Mouse (Mus musculus) limb, embryonic 10.5 days (tissue): ENCODE measurements around the gene Slc9a9. TPM values are rescaled to one million over a fixed set of nuclear protein-coding genes. Genes with fewer than 3 reads are reported as not detected.

Experiments
- DNase-seq: peaks from one replicate; pipeline ENCODE4 v3.0.0-alpha.2; 2017; ENCODE audit warnings: low spot score
- H3K27ac ChIP-seq: fragments of 300-500 bp; sonication (generic); 2 replicates; pipeline ENCODE4 v1.5.1; 2016; ENCODE audit warnings: mild to moderate bottlenecking
- H3K27me3 ChIP-seq: fragments of 300-500 bp; sonication (generic); 2 replicates; pipeline ENCODE4 v1.6.1; 2016; ENCODE audit warnings: low read depth, mild to moderate bottlenecking; ENCODE audit not compliant: poor library complexity, severe bottlenecking
- H3K36me3 ChIP-seq: fragments of 300-500 bp; sonication (generic); 2 replicates; pipeline ENCODE4 v1.6.1; 2016; ENCODE audit warnings: mild to moderate bottlenecking, moderate library complexity
- H3K4me1 ChIP-seq: fragments of 300-500 bp; sonication (generic); 2 replicates; pipeline ENCODE4 v1.6.1; 2016
- H3K4me3 ChIP-seq: fragments of 300-500 bp; sonication (generic); 2 replicates; pipeline ENCODE4 v1.5.1; 2016; ENCODE audit warnings: mild to moderate bottlenecking, moderate library complexity
- H3K9me3 ChIP-seq: fragments of 300-500 bp; sonication (generic); replicated peaks from 2 replicates; pipeline ENCODE4 v1.6.1; 2016; ENCODE audit warnings: mild to moderate bottlenecking
- WGBS: fragments of 180-500 bp; shearing (Covaris S2); methylation state at CpG from one replicate; pipeline ENCODE4 v1.1.7; 2016; 5-methylcytosine and 5-hydroxymethylcytosine counted together
- polyA plus RNA-seq: library from polyadenylated mRNA; unstranded; fragments of >200 nt; fragmentation: Nextera tagmentation; extraction: Ambion mirVana; gene quantifications from 2 replicates; pipeline ENCODE4 v1.2.1, GENCODE M21; 2016

Slc9a9 gene
- polyA plus RNA-seq, 1 experiment from 2014 or later = 1.5 TPM

- H3K27me3 ChIP-seq = no peaks in the 10 kb centered on the region
- WGBS = 67% methylated on average over 2 of the region's 2 CpGs
- peaks cover 5% of the 10 kb centered on the region for H3K4me1 ChIP-seq
- H3K27ac ChIP-seq = no peak overlapping the region
- DNase-seq = no peak
- no peaks in the 10 kb centered on the region for H3K36me3 ChIP-seq
- H3K9me3 ChIP-seq = no peaks in the 10 kb centered on the region
- no peak overlapping the region for H3K4me3 ChIP-seq
Measured at GRCm38 (mm10) chr9:94955645-94956044, 285.9 kb downstream of the Slc9a9 start.

GRCm38 (mm10) chr9:94958382-94958781 is 288.7 kb downstream of the Slc9a9 start:
- Histone ChIP-seq H3K9me3 (no peaks in the 10 kb centered on the region), H3K4me3 (no peak overlapping the region), H3K4me1 (peaks cover 5% of the 10 kb centered on the region), H3K27me3 (no peaks in the 10 kb centered on the region), H3K27ac (no peak overlapping the region), H3K36me3 (no peaks in the 10 kb centered on the region)
- no peak for DNase-seq
- WGBS = 83% methylated on average over 2 of the region's 2 CpGs

- WGBS = 89% methylated on average over 5 of the region's 5 CpGs
- no peaks in the 10 kb centered on the region for H3K36me3 ChIP-seq
Measured at GRCm38 (mm10) chr9:94968596-94969120, 298.9 kb downstream of the Slc9a9 start.

GRCm38 (mm10) chr9:94969131-94969530 is 299.4 kb downstream of the Slc9a9 start:
- Histone ChIP-seq H3K27me3 (no peaks in the 10 kb centered on the region), H3K9me3 (no peaks in the 10 kb centered on the region), H3K36me3 (no peaks in the 10 kb centered on the region), H3K4me3 (no peak overlapping the region), H3K27ac (no peak overlapping the region), H3K4me1 (no peaks in the 10 kb centered on the region)
- no peak for DNase-seq
- 68% methylated on average over 1 of the region's 1 CpGs for WGBS

More at GRCm38 (mm10) chr9:94968596-94969120, 298.9 kb downstream of the Slc9a9 start:
- H3K4me3 ChIP-seq = no peak overlapping the region
- DNase-seq = no peak
- no peaks in the 10 kb centered on the region for H3K4me1 ChIP-seq
- no peak overlapping the region for H3K27ac ChIP-seq
- no peaks in the 10 kb centered on the region for H3K27me3 ChIP-seq
- no peaks in the 10 kb centered on the region for H3K9me3 ChIP-seq

GRCm38 (mm10) chr9:94972021-94972420 is 302.3 kb downstream of the Slc9a9 start:
- H3K36me3 ChIP-seq = no peaks in the 10 kb centered on the region
- no peaks in the 10 kb centered on the region for H3K27me3 ChIP-seq
- no peaks in the 10 kb centered on the region for H3K4me1 ChIP-seq
- DNase-seq = no peak
- no peak overlapping the region for H3K27ac ChIP-seq
- no peaks in the 10 kb centered on the region for H3K9me3 ChIP-seq
- WGBS = 68% methylated on average over 2 of the region's 2 CpGs
- no peak overlapping the region for H3K4me3 ChIP-seq

GRCm38 (mm10) chr9:94972693-94973092 is 303.0 kb downstream of the Slc9a9 start:
- H3K36me3 ChIP-seq = no peaks in the 10 kb centered on the region
- H3K9me3 ChIP-seq = no peaks in the 10 kb centered on the region
- no peak overlapping the region for H3K27ac ChIP-seq
- H3K27me3 ChIP-seq = no peaks in the 10 kb centered on the region
- H3K4me3 ChIP-seq = no peak overlapping the region
- H3K4me1 ChIP-seq = no peaks in the 10 kb centered on the region
- DNase-seq = no peak
- 90% methylated on average over 2 of the region's 2 CpGs for WGBS

GRCm38 (mm10) chr9:94976191-94976590 is 306.5 kb downstream of the Slc9a9 start:
- no peak overlapping the region for H3K27ac ChIP-seq
- no peaks in the 10 kb centered on the region for H3K4me1 ChIP-seq
- H3K36me3 ChIP-seq = no peaks in the 10 kb centered on the region
- no peaks in the 10 kb centered on the region for H3K9me3 ChIP-seq
- no peak for DNase-seq
- no peak overlapping the region for H3K4me3 ChIP-seq
- 93% methylated on average over 1 of the region's 1 CpGs for WGBS
- H3K27me3 ChIP-seq = no peaks in the 10 kb centered on the region

- no peaks in the 10 kb centered on the region for H3K4me1 ChIP-seq
- DNase-seq = no peak
- H3K4me3 ChIP-seq = no peak overlapping the region
- 93% methylated on average over 4 of the region's 4 CpGs for WGBS
- H3K27me3 ChIP-seq = no peaks in the 10 kb centered on the region
- H3K27ac ChIP-seq = no peak overlapping the region
- H3K36me3 ChIP-seq = no peaks in the 10 kb centered on the region
- no peaks in the 10 kb centered on the region for H3K9me3 ChIP-seq
Measured at GRCm38 (mm10) chr9:94993575-94993974, 323.9 kb downstream of the Slc9a9 start.

GRCm38 (mm10) chr9:95020136-95020706 is 350.5 kb downstream of the Slc9a9 start:
- H3K4me3 ChIP-seq = no peak overlapping the region
- H3K4me1 ChIP-seq = no peaks in the 10 kb centered on the region
- no peaks in the 10 kb centered on the region for H3K27me3 ChIP-seq
- no peak for DNase-seq
- H3K9me3 ChIP-seq = no peaks in the 10 kb centered on the region
- no peaks in the 10 kb centered on the region for H3K36me3 ChIP-seq
- 97% methylated on average over 12 of the region's 12 CpGs for WGBS
- no peak overlapping the region for H3K27ac ChIP-seq

- WGBS = 78% methylated on average over 3 of the region's 3 CpGs
- no peaks in the 10 kb centered on the region for H3K4me1 ChIP-seq
- no peak overlapping the region for H3K27ac ChIP-seq
- H3K9me3 ChIP-seq = no peaks in the 10 kb centered on the region
- no peak overlapping the region for H3K4me3 ChIP-seq
- DNase-seq = no peak
- no peaks in the 10 kb centered on the region for H3K36me3 ChIP-seq
- no peaks in the 10 kb centered on the region for H3K27me3 ChIP-seq
Measured at GRCm38 (mm10) chr9:95034140-95034970, 364.6 kb downstream of the Slc9a9 start.

GRCm38 (mm10) chr9:95036209-95036608 is 366.5 kb downstream of the Slc9a9 start:
- no peak for DNase-seq
- Histone ChIP-seq H3K27me3 (no peaks in the 10 kb centered on the region), H3K4me1 (no peaks in the 10 kb centered on the region)

GRCm38 (mm10) chr9:95042420-95042819 is 372.7 kb downstream of the Slc9a9 start:
- DNase-seq = no peak
- Histone ChIP-seq H3K4me1 (no peaks in the 10 kb centered on the region), H3K36me3 (no peaks in the 10 kb centered on the region), H3K27me3 (no peaks in the 10 kb centered on the region), H3K9me3 (no peaks in the 10 kb centered on the region), H3K27ac (no peak overlapping the region), H3K4me3 (no peak overlapping the region)
- WGBS = 61% methylated on average over 1 of the region's 1 CpGs

More at GRCm38 (mm10) chr9:95036209-95036608, 366.5 kb downstream of the Slc9a9 start:
- H3K36me3 ChIP-seq = no peaks in the 10 kb centered on the region
- no peaks in the 10 kb centered on the region for H3K9me3 ChIP-seq
- H3K27ac ChIP-seq = no peak overlapping the region
- no peak overlapping the region for H3K4me3 ChIP-seq

GRCm38 (mm10) chr9:95052160-95052559 is 382.5 kb downstream of the Slc9a9 start:
- H3K4me3 ChIP-seq = no peak overlapping the region
- no peak for DNase-seq
- H3K27ac ChIP-seq = no peak overlapping the region
- H3K27me3 ChIP-seq = no peaks in the 10 kb centered on the region
- H3K4me1 ChIP-seq = peaks cover 4% of the 10 kb centered on the region; the same call in 1 of the 2 replicates
- no peaks in the 10 kb centered on the region for H3K36me3 ChIP-seq
- H3K9me3 ChIP-seq = no peaks in the 10 kb centered on the region
- 85% methylated on average over 9 of the region's 9 CpGs for WGBS
